Mouse (Mus musculus) cerebellum, adult 2 months (tissue): ENCODE measurements at regions not wholly inside any gene's neighbourhood (a gene's known extent, or its start where the extent isn't known, plus 50 kb on each side); places are given as distances from the start of the nearest gene placed in this dataset.

Experiments used
- DNase-seq, 2 experiments: peaks; one replicate each; pipeline ENCODE4 v3.0.0; 2021
- H3K27ac ChIP-seq: fragments of 200-500 bp; 2 replicates; pipeline ENCODE4 v1.5.1; 2012; ENCODE audit warnings: low read length, control low read depth, inconsistent platforms; ENCODE audit not compliant: insufficient read depth
- H3K27me3 ChIP-seq: fragments of 200-500 bp; 2 replicates; pipeline ENCODE4 v1.6.1; 2012; ENCODE audit warnings: inconsistent platforms, mild to moderate bottlenecking, low read length, moderate library complexity; ENCODE audit not compliant: control insufficient read depth, insufficient read depth
- H3K4me1 ChIP-seq: fragments of 200-500 bp; 2 replicates; pipeline ENCODE4 v1.6.1; 2011; ENCODE audit warnings: low read length; ENCODE audit not compliant: control insufficient read depth, insufficient read depth
- H3K4me3 ChIP-seq: fragments of 200-500 bp; replicated peaks from 2 replicates; pipeline ENCODE3; 2011; ENCODE audit warnings: mild to moderate bottlenecking, low read depth, low read length, control low read depth; ENCODE audit not compliant: insufficient read depth
- CTCF ChIP-seq: fragments of 200-500 bp; IDR thresholded peaks from 2 replicates; pipeline ENCODE4 v1.5.1; 2011; ENCODE audit warnings: low read depth, mild to moderate bottlenecking, control low read depth, low read length, moderate library complexity, borderline replicate concordance; ENCODE audit not compliant: insufficient read depth
- POLR2A ChIP-seq: fragments of 200-500 bp; IDR thresholded peaks from 2 replicates; pipeline ENCODE4 v1.6.1; 2011; ENCODE audit warnings: low read length, control low read depth, borderline replicate concordance; ENCODE audit not compliant: insufficient read depth
- WGBS: fragments of 180-500 bp; shearing (Covaris S2); methylation state at CpG from one replicate; pipeline ENCODE4 v1.1.7; 2018; 5-methylcytosine and 5-hydroxymethylcytosine counted together

GRCm38 (mm10) chr16:52513546-52514409, 59.9 kb upstream of the Alcam start:
- H3K27me3 ChIP-seq: no peaks in the 10 kb centered on the region
- no peak overlapping the region for H3K4me3 ChIP-seq
- no peak for DNase-seq
- TF ChIP-seq CTCF: no peak
- no peak for TF ChIP-seq POLR2A
- WGBS: 82% methylated on average over 5 of the region's 5 CpGs
- H3K4me1 ChIP-seq: no peaks in the 10 kb centered on the region
- H3K27ac ChIP-seq: no peak overlapping the region

DNA sequence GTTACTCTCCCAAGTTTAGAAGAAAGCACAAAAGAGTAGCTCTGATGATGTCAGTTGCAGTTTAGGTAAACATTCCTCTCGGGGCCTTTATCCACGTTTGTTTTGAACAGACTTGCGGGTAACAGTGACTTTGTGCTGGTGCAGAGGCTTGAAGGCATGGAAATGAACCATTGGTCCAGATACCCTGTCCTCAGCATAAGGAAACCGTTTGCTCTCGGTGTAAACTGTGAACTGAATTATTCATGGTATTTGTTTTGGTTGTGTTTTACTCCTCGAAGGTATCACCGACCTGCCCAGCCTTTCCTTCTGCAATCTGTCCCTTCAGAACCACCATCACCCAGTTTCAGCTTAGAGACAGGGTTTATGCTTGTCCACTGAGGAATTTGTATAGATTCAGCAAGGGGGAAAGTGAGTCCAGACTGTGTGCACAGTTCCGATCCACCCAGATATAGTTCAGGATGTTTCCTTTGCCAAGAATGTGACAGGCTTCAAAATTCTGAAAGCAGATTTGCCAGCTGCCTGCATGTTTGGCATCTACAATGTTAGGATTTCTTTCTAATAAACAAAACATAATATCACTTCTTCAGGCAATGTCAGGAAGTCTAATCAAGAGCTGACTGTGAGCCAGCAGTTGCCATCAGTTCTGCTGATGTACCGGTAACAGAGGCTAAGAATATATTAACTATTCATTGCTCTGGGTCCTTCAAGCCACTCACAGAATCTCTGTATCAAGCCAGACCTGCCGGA, 54.9 kb upstream of the Alcam start:
- WGBS: 38% methylated on average over 10 of the region's 10 CpGs
- Histone ChIP-seq H3K4me3 (no peak overlapping the region), H3K27me3 (no peaks in the 10 kb centered on the region), H3K27ac (no peak overlapping the region), H3K4me1 (no peaks in the 10 kb centered on the region)
- DNase-seq: no peak
- no peak for TF ChIP-seq POLR2A
- no peak for TF ChIP-seq CTCF
